Mouse (Mus musculus) hindbrain, embryonic 10.5 days (tissue): Measurements from ENCODE around the gene Ptafr. TPM values are rescaled to one million over a fixed set of nuclear protein-coding genes. Genes with fewer than 3 reads are reported as not detected.

Source experiments
- polyA plus RNA-seq: library from polyadenylated mRNA; unstranded; fragments of >200 nt; fragmentation: Nextera tagmentation; extraction: Ambion mirVana; gene quantifications from 2 replicates; pipeline ENCODE4 v1.2.1, GENCODE M21; 2016

Gene Ptafr
- polyA plus RNA-seq, 1 experiment from 2014 or later = 0.81 TPM

Other genes with a start within 250 kb of the Ptafr start
- 90.6 and 91.5 TPM in 2 replicates for gene Trnau1ap, start 234.5 kb upstream of the Ptafr start, polyA plus RNA-seq
- gene Rcc1, start 210.5 kb upstream of the Ptafr start, polyA plus RNA-seq = 116 and 157 TPM in 2 replicates
- 24.2 and 25.5 TPM in 2 replicates for gene Phactr4, start 141.6 kb upstream of the Ptafr start, polyA plus RNA-seq
- gene Med18, start 100.1 kb upstream of the Ptafr start, polyA plus RNA-seq = 29.0 and 33.3 TPM in 2 replicates
- gene Sesn2, start 53.6 kb upstream of the Ptafr start, polyA plus RNA-seq = 12.9 and 13.0 TPM in 2 replicates
- gene Atpif1, start 30.4 kb upstream of the Ptafr start, polyA plus RNA-seq = 1,033 and 1,169 TPM in 2 replicates
- gene Dnajc8, start 28.5 kb upstream of the Ptafr start, polyA plus RNA-seq = 202 and 214 TPM in 2 replicates
- gene Eya3, start 74.9 kb downstream of the Ptafr start, polyA plus RNA-seq = 24.2 and 33.0 TPM in 2 replicates
- gene Xkr8, start 168.5 kb downstream of the Ptafr start, polyA plus RNA-seq = 3.4 and 4.9 TPM in 2 replicates
- gene Smpdl3b, start 193.2 kb downstream of the Ptafr start, polyA plus RNA-seq = 1.9 and 3.0 TPM in 2 replicates
- 147 and 177 TPM in 2 replicates for gene Rpa2, start 204.3 kb downstream of the Ptafr start, polyA plus RNA-seq
- gene Themis2, start 232.3 kb downstream of the Ptafr start, polyA plus RNA-seq = 1.00 and 1.2 TPM in 2 replicates